Mouse (Mus musculus): Measurements from ENCODE around the gene Mtor. TPM values are rescaled to one million over a fixed set of nuclear protein-coding genes. Genes with fewer than 3 reads are reported as not detected.

Gene Mtor
- polyA plus RNA-seq, 1 experiment from 2014 or later = 21.8 TPM

GRCm38 (mm10) chr4:148428544-148428943, 19.9 kb upstream of the Mtor start:
- no peaks in the 10 kb centered on the region for H3K9me3 ChIP-seq (replicated peaks)
- no peaks in the 10 kb centered on the region for H3K4me1 ChIP-seq (replicated peaks)
- 69% methylated on average over 5 of the region's 5 CpGs for WGBS
- H3K4me3 ChIP-seq = no peak overlapping the region
- no peak overlapping the region for H3K9ac ChIP-seq
- no peak overlapping the region for H3K4me2 ChIP-seq
- H3K27me3 ChIP-seq (replicated peaks) = no peaks in the 10 kb centered on the region
- H3K27ac ChIP-seq (ENCODE audit: poor library complexity, severe bottlenecking) = no peak overlapping the region
- no peak for ATAC-seq (ENCODE audit: insufficient number of reproducible peaks, low FRiP score)
- H3K36me3 ChIP-seq = no peaks in the 10 kb centered on the region; the same call in 1 of the 2 replicates

GRCm38 (mm10) chr4:148429121-148429520, 19.3 kb upstream of the Mtor start:
- H3K4me2 ChIP-seq = no peak overlapping the region
- no peak overlapping the region for H3K4me3 ChIP-seq
- no peaks in the 10 kb centered on the region; the same call in 1 of the 2 replicates for H3K36me3 ChIP-seq
- 75% methylated on average over 11 of the region's 11 CpGs for WGBS
- no peaks in the 10 kb centered on the region for H3K9me3 ChIP-seq (replicated peaks)
- H3K27ac ChIP-seq (ENCODE audit: poor library complexity, severe bottlenecking) = no peak overlapping the region
- H3K9ac ChIP-seq = no peak overlapping the region
- ATAC-seq (ENCODE audit: insufficient number of reproducible peaks, low FRiP score) = no peak
- no peaks in the 10 kb centered on the region for H3K27me3 ChIP-seq (replicated peaks)
- H3K4me1 ChIP-seq (replicated peaks) = no peaks in the 10 kb centered on the region

GRCm38 (mm10) chr4:148429686-148430085, 18.7 kb upstream of the Mtor start:
- Histone ChIP-seq H3K36me3 (no peaks in the 10 kb centered on the region; the same call in 1 of the 2 replicates), H3K27me3 (replicated peaks) (no peaks in the 10 kb centered on the region), H3K27ac (ENCODE audit: poor library complexity, severe bottlenecking) (no peak overlapping the region), H3K4me2 (no peak overlapping the region), H3K4me3 (no peak overlapping the region), H3K9me3 (replicated peaks) (no peaks in the 10 kb centered on the region), H3K4me1 (replicated peaks) (no peaks in the 10 kb centered on the region), H3K9ac (no peak overlapping the region)
- ATAC-seq (ENCODE audit: insufficient number of reproducible peaks, low FRiP score) = no peak
- WGBS = 30% methylated on average over 6 of the region's 6 CpGs

GRCm38 (mm10) chr4:148430880-148431519, 17.4 kb upstream of the Mtor start:
- no peak overlapping the region for H3K4me3 ChIP-seq
- H3K36me3 ChIP-seq = peaks cover 4% of the 10 kb centered on the region
- H3K4me1 ChIP-seq (replicated peaks) = 0 out of 2 replicates have a peak, but pooled peaks cover 2% of the 10 kb centered on the region
- H3K9ac ChIP-seq = no peak overlapping the region
- H3K9me3 ChIP-seq (replicated peaks) = no peaks in the 10 kb centered on the region
- no peak overlapping the region for H3K27ac ChIP-seq (ENCODE audit: poor library complexity, severe bottlenecking)
- WGBS = 80% methylated on average over 11 of the region's 11 CpGs
- ATAC-seq (ENCODE audit: insufficient number of reproducible peaks, low FRiP score) = no peak
- no peaks in the 10 kb centered on the region for H3K27me3 ChIP-seq (replicated peaks)
- no peak overlapping the region for H3K4me2 ChIP-seq

GRCm38 (mm10) chr4:148432488-148432887, 15.9 kb upstream of the Mtor start:
- H3K27ac ChIP-seq (ENCODE audit: poor library complexity, severe bottlenecking) = no peak overlapping the region
- 78% methylated on average over 4 of the region's 4 CpGs for WGBS
- no peak overlapping the region for H3K4me2 ChIP-seq
- peaks cover 10% of the 10 kb centered on the region for H3K36me3 ChIP-seq
- H3K4me3 ChIP-seq = no peak overlapping the region
- no peaks in the 10 kb centered on the region for H3K9me3 ChIP-seq (replicated peaks)
- H3K27me3 ChIP-seq (replicated peaks) = no peaks in the 10 kb centered on the region
- H3K4me1 ChIP-seq (replicated peaks) = 0 out of 2 replicates have a peak, but pooled peaks cover 2% of the 10 kb centered on the region
- ATAC-seq (ENCODE audit: insufficient number of reproducible peaks, low FRiP score) = no peak
- no peak overlapping the region for H3K9ac ChIP-seq

GRCm38 (mm10) chr4:148433336-148433735, 15.1 kb upstream of the Mtor start:
- no peak for ATAC-seq (ENCODE audit: insufficient number of reproducible peaks, low FRiP score)
- Histone ChIP-seq H3K9me3 (replicated peaks) (no peaks in the 10 kb centered on the region), H3K4me2 (no peak overlapping the region), H3K36me3 (peaks cover 10% of the 10 kb centered on the region), H3K27ac (ENCODE audit: poor library complexity, severe bottlenecking) (no peak overlapping the region), H3K4me3 (no peak overlapping the region), H3K4me1 (replicated peaks) (0 out of 2 replicates have a peak, but pooled peaks cover 2% of the 10 kb centered on the region), H3K9ac (no peak overlapping the region), H3K27me3 (replicated peaks) (no peaks in the 10 kb centered on the region)
- 65% methylated on average over 18 of the region's 18 CpGs for WGBS

GRCm38 (mm10) chr4:148433813-148434212, 14.6 kb upstream of the Mtor start:
- Histone ChIP-seq H3K27ac (ENCODE audit: poor library complexity, severe bottlenecking) (no peak overlapping the region), H3K27me3 (replicated peaks) (no peaks in the 10 kb centered on the region), H3K36me3 (peaks cover 10% of the 10 kb centered on the region), H3K4me1 (replicated peaks) (0 out of 2 replicates have a peak, but pooled peaks cover 2% of the 10 kb centered on the region), H3K4me2 (no peak overlapping the region), H3K9me3 (replicated peaks) (no peaks in the 10 kb centered on the region), H3K4me3 (no peak overlapping the region), H3K9ac (no peak overlapping the region)
- no peak for ATAC-seq (ENCODE audit: insufficient number of reproducible peaks, low FRiP score)
- WGBS = 71% methylated on average over 5 of the region's 5 CpGs

GRCm38 (mm10) chr4:148434554-148434953, 13.9 kb upstream of the Mtor start:
- Histone ChIP-seq H3K9me3 (replicated peaks) (no peaks in the 10 kb centered on the region), H3K36me3 (peaks cover 10% of the 10 kb centered on the region), H3K4me1 (replicated peaks) (0 out of 2 replicates have a peak, but pooled peaks cover 2% of the 10 kb centered on the region), H3K4me2 (no peak overlapping the region), H3K4me3 (no peak overlapping the region), H3K27ac (ENCODE audit: poor library complexity, severe bottlenecking) (no peak overlapping the region), H3K27me3 (replicated peaks) (no peaks in the 10 kb centered on the region), H3K9ac (no peak overlapping the region)
- 78% methylated on average over 4 of the region's 4 CpGs for WGBS
- no peak for ATAC-seq (ENCODE audit: insufficient number of reproducible peaks, low FRiP score)

- 0 out of 2 replicates have a peak, but pooled peaks cover 2% of the 10 kb centered on the region for H3K4me1 ChIP-seq (replicated peaks)
- peaks cover 10% of the 10 kb centered on the region for H3K36me3 ChIP-seq
- no peaks in the 10 kb centered on the region for H3K9me3 ChIP-seq (replicated peaks)
- no peak overlapping the region for H3K4me2 ChIP-seq
- H3K4me3 ChIP-seq = no peak overlapping the region
- H3K27me3 ChIP-seq (replicated peaks) = no peaks in the 10 kb centered on the region
- ATAC-seq (ENCODE audit: insufficient number of reproducible peaks, low FRiP score) = no peak
- no peak overlapping the region for H3K9ac ChIP-seq
- no peak overlapping the region for H3K27ac ChIP-seq (ENCODE audit: poor library complexity, severe bottlenecking)
- 82% methylated on average over 3 of the region's 3 CpGs for WGBS
Measured at GRCm38 (mm10) chr4:148435106-148435505, 13.3 kb upstream of the Mtor start.

GRCm38 (mm10) chr4:148435657-148436330, 12.6 kb upstream of the Mtor start:
- Histone ChIP-seq H3K9ac (no peak overlapping the region), H3K9me3 (replicated peaks) (no peaks in the 10 kb centered on the region), H3K27me3 (replicated peaks) (no peaks in the 10 kb centered on the region), H3K4me1 (replicated peaks) (0 out of 2 replicates have a peak, but pooled peaks cover 2% of the 10 kb centered on the region), H3K4me2 (no peak overlapping the region), H3K4me3 (no peak overlapping the region), H3K27ac (ENCODE audit: poor library complexity, severe bottlenecking) (no peak overlapping the region), H3K36me3 (peaks cover 16% of the 10 kb centered on the region)
- WGBS = 64% methylated on average over 6 of the region's 6 CpGs
- no peak for ATAC-seq (ENCODE audit: insufficient number of reproducible peaks, low FRiP score)

- no peak for ATAC-seq (ENCODE audit: insufficient number of reproducible peaks, low FRiP score)
- Histone ChIP-seq H3K9me3 (replicated peaks) (no peaks in the 10 kb centered on the region), H3K27ac (ENCODE audit: poor library complexity, severe bottlenecking) (no peak overlapping the region), H3K27me3 (replicated peaks) (no peaks in the 10 kb centered on the region), H3K4me1 (replicated peaks) (peaks cover 17% of the 10 kb centered on the region), H3K4me3 (no peak overlapping the region), H3K4me2 (no peak overlapping the region), H3K9ac (no peak overlapping the region), H3K36me3 (peaks cover 12% of the 10 kb centered on the region; the same call in 1 of the 2 replicates)
- WGBS = 87% methylated on average over 5 of the region's 5 CpGs
Measured at GRCm38 (mm10) chr4:148441931-148442330, 6.5 kb upstream of the Mtor start.
